Mouse (Mus musculus): ENCODE measurements around the gene 4930415O20Rik.

The 4930415O20Rik gene

GRCm38 (mm10) chr15:98632921-98633320 lies 62.1 kb downstream of the 4930415O20Rik start:
- no peak for DNase-seq

DNA sequence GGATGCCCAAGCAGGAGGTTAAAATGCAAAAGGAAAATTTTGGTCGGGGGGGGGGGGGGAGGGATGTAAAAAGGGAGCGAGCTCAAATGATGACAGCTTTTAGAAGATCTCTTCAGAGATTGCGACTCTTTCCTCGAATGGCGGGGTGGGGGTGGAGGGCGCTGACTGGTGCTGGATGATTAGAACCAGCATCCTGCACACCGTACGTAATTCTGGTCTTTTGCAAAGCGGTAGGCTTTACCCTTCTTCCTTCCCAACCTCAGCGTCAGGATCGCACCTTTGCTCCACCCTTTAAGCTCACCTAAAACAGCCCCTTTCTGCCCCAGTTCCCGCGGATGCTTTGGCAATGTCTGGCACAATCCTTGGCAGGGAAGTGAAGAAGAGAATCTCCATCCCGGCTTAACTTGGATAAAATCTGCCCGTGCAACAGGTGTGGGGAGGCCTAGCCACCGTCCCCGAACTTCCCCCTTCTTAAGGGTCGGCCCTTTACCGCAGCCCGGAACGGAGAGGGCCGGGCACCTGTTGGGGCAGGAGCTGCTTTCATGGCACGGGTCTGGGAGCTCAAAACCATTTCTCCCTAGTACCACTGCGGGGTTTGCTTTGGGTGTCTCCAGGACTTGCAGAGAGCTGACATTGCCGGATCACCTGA lies 63.1 kb downstream of the 4930415O20Rik start:
- no peak for DNase-seq

GRCm38 (mm10) chr15:98634541-98635081 lies 63.8 kb downstream of the 4930415O20Rik start:
- peak; percentile 54 to 64 for DNase-seq

DNA sequence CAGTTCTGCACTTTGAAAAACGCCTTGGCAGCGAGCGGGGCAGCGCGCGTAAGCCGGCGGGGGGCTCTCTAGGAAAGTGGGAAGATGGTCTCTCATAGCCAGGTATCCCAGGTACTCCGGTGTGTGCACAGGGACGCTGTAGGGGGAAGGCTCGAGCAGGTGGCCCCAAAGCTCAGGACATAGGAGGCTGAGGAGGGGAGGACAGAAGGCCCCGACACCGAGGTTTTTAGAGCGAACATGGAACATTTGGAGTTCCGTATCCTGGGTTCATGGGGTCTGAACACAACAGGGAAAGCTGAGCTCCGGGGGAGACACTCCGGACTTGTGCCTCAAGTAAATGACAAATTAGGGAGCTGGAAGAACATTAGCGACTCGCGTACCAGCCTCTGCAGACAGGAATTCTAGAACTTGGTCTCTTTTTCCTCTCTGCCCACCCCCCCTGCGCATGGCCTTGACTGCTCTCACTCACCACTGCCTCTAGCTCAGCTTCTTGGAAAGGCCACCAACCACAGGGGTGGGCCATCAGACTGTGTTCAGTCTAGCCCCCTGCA lies 64.6 kb downstream of the 4930415O20Rik start:
- no peak for DNase-seq

- no peak for DNase-seq
Observed at GRCm38 (mm10) chr15:98636517-98636916, 65.7 kb downstream of the 4930415O20Rik start.

DNA sequence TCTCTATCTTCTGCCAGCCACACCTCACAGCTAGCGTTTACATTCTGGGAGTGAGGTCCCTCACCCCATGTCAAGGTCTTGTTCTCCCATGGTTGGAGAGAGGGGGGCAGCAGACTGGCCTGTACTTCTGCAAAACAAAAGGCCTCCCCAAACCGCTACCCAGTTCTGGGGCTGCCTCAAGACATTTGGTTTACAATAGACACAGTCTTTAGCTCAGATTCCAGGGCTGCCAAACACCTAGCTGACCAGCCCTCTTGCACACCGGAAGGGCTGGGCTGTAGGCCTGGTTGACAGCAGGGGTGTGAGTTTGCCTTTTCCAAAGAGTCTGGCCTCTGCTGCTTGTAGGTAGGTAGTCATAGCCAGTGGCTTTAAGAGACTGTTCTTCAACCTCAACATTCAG lies 66.4 kb downstream of the 4930415O20Rik start:
- no peak for DNase-seq
